Mouse (Mus musculus) Patski (cell line): ENCODE data around the gene Itgb2. TPM values are rescaled to one million over a fixed set of nuclear protein-coding genes. Genes with fewer than 3 reads are reported as not detected.

Experiments used
- ATAC-seq: fragments of 100-300 bp; one replicate; pipeline ENCODE4 v1.8.0; 2021
- CTCF ChIA-PET: fragments of 350-600 bp; sonication (Branson Sonifier 250); formaldehyde crosslinking; loops from one replicate; lab custom pipeline; 2022; ENCODE audit warnings: inconsistent platforms; lab: Charles Lee
- POLR2A ChIA-PET: fragments of 350-600 bp; sonication (Branson Sonifier 250); formaldehyde crosslinking; loops from one replicate; lab custom pipeline; 2022; ENCODE audit warnings: antibody characterized with exemption, inconsistent platforms; lab: Charles Lee
- DNase-seq: peaks from one replicate; pipeline ENCODE4 v3.0.0-alpha.2; 2011; ENCODE audit warnings: low read depth, low spot score
- H3K27me3 ChIP-seq: fragments of 371-371 bp; one replicate; pipeline ENCODE4 v1.5.1; 2021
- CTCF ChIP-seq: fragments of 100-300 bp; IDR thresholded peaks from one replicate; pipeline ENCODE4 v1.5.1; 2021
- in situ Hi-C: fragments of 300-500 bp; cut with MboI; formaldehyde crosslinking; loops from 3 replicates; pipeline ENCODE4 v1.11.1; 2018; ENCODE audit warnings: low pct_unique_long_range_greater_than_20kb, mixed read lengths
- polyA plus RNA-seq: library from polyadenylated mRNA; unstranded; gene quantifications from one replicate; pipeline ENCODE4 v1.2.3, GENCODE M21; 2021

Gene Itgb2
- polyA plus RNA-seq, 1 experiment from 2014 or later: 0.68 TPM

GRCm38 (mm10) chr10:77515385-77516348 is 14.4 kb upstream of the Itgb2 start, which contains the start of gene Fam207a:
Fam207a (minus strand) TSS chr10:77515785.
- DNase-seq: peak; percentile 60
- peak; percentile 66 for ATAC-seq
- in situ Hi-C loops: loop anchor here (5.0 to 10.0 kb wide), 3 partner anchors 37 to 399 kb away; no protein-coding TSS in a partner anchor
- ChIA-PET CTCF (interaction anchor here (0.7 to 2.3 kb wide), 3 partner anchors 43 to 87 kb away, joined by 3 to 11 read pairs (median 5); no protein-coding TSS in a partner anchor), POLR2A (interaction anchor here (0.6 kb wide), 1 partner anchor 103 kb away, joined by 3 read pairs; no protein-coding TSS in a partner anchor)
- TF ChIP-seq CTCF: no peak
- no peaks in the 10 kb centered on the region for H3K27me3 ChIP-seq

GRCm38 (mm10) chr10:77516379-77516951 is 13.6 kb upstream of the Itgb2 start:
- no peaks in the 10 kb centered on the region for H3K27me3 ChIP-seq
- no peak for TF ChIP-seq CTCF
- in situ Hi-C loops: loop anchor here (5.0 to 10.0 kb wide), 3 partner anchors 36 to 398 kb away; no protein-coding TSS in a partner anchor
- DNase-seq (no peak), ATAC-seq (peak; percentile 2)
- ChIA-PET CTCF (interaction anchor here (0.7 to 2.3 kb wide), 10 partner anchors 12 to 122 kb away, joined by 3 to 11 read pairs (median 5); partner anchors contain the start of gene Itgb2), POLR2A (interaction anchor here (0.5 to 0.9 kb wide), 4 partner anchors 9 to 123 kb away, joined by 3 read pairs; no protein-coding TSS in a partner anchor)

GRCm38 (mm10) chr10:77517066-77517620 is 12.9 kb upstream of the Itgb2 start:
- no peak for DNase-seq
- ChIA-PET POLR2A (interaction anchor here (0.5 to 0.9 kb wide), 5 partner anchors 8 to 122 kb away, joined by 3 to 4 read pairs (median 3); no protein-coding TSS in a partner anchor), CTCF (interaction anchor here (1.0 to 2.3 kb wide), 13 partner anchors 12 to 179 kb away, joined by 3 to 11 read pairs (median 5); partner anchors contain the start of gene Itgb2)
- no peaks in the 10 kb centered on the region for H3K27me3 ChIP-seq
- in situ Hi-C loops: loop anchor here (5.0 to 10.0 kb wide), 3 partner anchors 35 to 398 kb away; no protein-coding TSS in a partner anchor
- TF ChIP-seq CTCF: no peak
- ATAC-seq: no peak

- DNase-seq: no peak
- in situ Hi-C loops: loop anchor here (5.0 to 10.0 kb wide), 3 partner anchors 34 to 397 kb away; no protein-coding TSS in a partner anchor
- H3K27me3 ChIP-seq: no peaks in the 10 kb centered on the region
- no peak for TF ChIP-seq CTCF
- CTCF ChIA-PET: interaction anchor here (1.0 to 2.3 kb wide), 12 partner anchors 11 to 180 kb away, joined by 3 to 11 read pairs (median 4); partner anchors contain the start of gene Itgb2
- ATAC-seq: no peak
- POLR2A ChIA-PET: interaction anchor here (0.8 to 0.9 kb wide), 3 partner anchors 22 to 89 kb away, joined by 3 to 4 read pairs (median 4); no protein-coding TSS in a partner anchor
Measured at GRCm38 (mm10) chr10:77517801-77518200, 12.3 kb upstream of the Itgb2 start.

GRCm38 (mm10) chr10:77519191-77519590 is 10.9 kb upstream of the Itgb2 start:
- POLR2A ChIA-PET: no interaction called here
- ATAC-seq (no peak), DNase-seq (no peak)
- CTCF ChIA-PET: interaction anchor here (1.1 to 1.3 kb wide), 3 partner anchors 12 to 39 kb away, joined by 3 to 5 read pairs (median 4); no protein-coding TSS in a partner anchor
- H3K27me3 ChIP-seq: no peaks in the 10 kb centered on the region
- in situ Hi-C loops: loop anchor here (5.0 to 10.0 kb wide), 3 partner anchors 33 to 396 kb away; no protein-coding TSS in a partner anchor
- TF ChIP-seq CTCF: no peak

- no peak for ATAC-seq
- ChIA-PET CTCF (no interaction called here), POLR2A (no interaction called here)
- DNase-seq: no peak
- H3K27me3 ChIP-seq: no peaks in the 10 kb centered on the region
- no peak for TF ChIP-seq CTCF
- in situ Hi-C loops: no loop called here
Measured at GRCm38 (mm10) chr10:77520497-77520896, 9.6 kb upstream of the Itgb2 start.

GRCm38 (mm10) chr10:77522021-77522731 is 7.9 kb upstream of the Itgb2 start:
- DNase-seq (no peak), ATAC-seq (no peak)
- ChIA-PET CTCF (no interaction called here), POLR2A (no interaction called here)
- in situ Hi-C loops: no loop called here
- TF ChIP-seq CTCF: no peak
- no peaks in the 10 kb centered on the region for H3K27me3 ChIP-seq

- no peaks in the 10 kb centered on the region for H3K27me3 ChIP-seq
- TF ChIP-seq CTCF: no peak
- CTCF ChIA-PET: no interaction called here
- in situ Hi-C loops: no loop called here
- POLR2A ChIA-PET: interaction anchor here (0.7 kb wide), 2 partner anchors 73 to 216 kb away, joined by 4 to 5 read pairs; no protein-coding TSS in a partner anchor
- DNase-seq (no peak), ATAC-seq (no peak)
Measured at GRCm38 (mm10) chr10:77522746-77523145, 7.3 kb upstream of the Itgb2 start.

- DNase-seq (no peak), ATAC-seq (no peak)
- in situ Hi-C loops: no loop called here
- ChIA-PET CTCF (interaction anchor here (1.4 kb wide), 1 partner anchor 68 kb away, joined by 3 read pairs; no protein-coding TSS in a partner anchor), POLR2A (interaction anchor here (0.7 kb wide), 2 partner anchors 72 to 217 kb away, joined by 4 to 5 read pairs; no protein-coding TSS in a partner anchor)
- no peak for TF ChIP-seq CTCF
- no peaks in the 10 kb centered on the region for H3K27me3 ChIP-seq
Measured at GRCm38 (mm10) chr10:77523321-77523720, 6.7 kb upstream of the Itgb2 start.
